Mouse (Mus musculus): Measurements from ENCODE around the gene Strn. TPM values are rescaled to one million over a fixed set of nuclear protein-coding genes. Genes with fewer than 3 reads are reported as not detected.

Strn gene
- total RNA-seq (2021): 10 to 100 TPM; 55.0 to 58.0 TPM
- long read RNA-seq, full-length matches to known transcripts: 25 of 44 reads
- long read RNA-seq, partial matches to known transcripts: 7 of 44 reads
- long read RNA-seq, other reads (novel, unspliced or antisense): 12 of 44 reads

DNA sequence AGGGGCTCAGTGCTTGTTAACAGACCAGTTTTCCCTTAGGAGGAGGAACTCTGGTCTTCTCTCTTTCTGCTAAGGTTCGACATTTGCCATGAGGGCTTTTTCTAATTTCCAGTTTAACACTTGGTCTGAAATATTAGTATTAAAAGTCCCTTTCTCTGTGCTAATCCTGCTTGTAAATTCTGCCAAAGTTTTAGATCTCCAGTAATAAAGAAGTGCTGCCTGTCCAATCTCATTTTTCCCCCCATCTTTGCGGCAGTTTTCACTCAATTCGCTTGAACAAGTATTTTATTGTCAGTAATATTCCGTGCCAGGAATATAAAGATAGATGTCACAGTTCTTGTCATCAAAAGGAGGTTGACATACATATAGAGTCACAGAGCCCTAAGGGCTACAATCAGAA lies at the start of gene Strn:
TSS of gene Strn (minus strand) at position 101 of the 400 bp plus-strand sequence.
- no peak for DNase-seq (ENCODE audit: low spot score in 2 of 2)

- DNase-seq (ENCODE audit: low spot score in 2 of 2): no peak
Measured at GRCm38 (mm10) chr17:78778765-78779164, 41.8 kb upstream of the Strn start.

DNA sequence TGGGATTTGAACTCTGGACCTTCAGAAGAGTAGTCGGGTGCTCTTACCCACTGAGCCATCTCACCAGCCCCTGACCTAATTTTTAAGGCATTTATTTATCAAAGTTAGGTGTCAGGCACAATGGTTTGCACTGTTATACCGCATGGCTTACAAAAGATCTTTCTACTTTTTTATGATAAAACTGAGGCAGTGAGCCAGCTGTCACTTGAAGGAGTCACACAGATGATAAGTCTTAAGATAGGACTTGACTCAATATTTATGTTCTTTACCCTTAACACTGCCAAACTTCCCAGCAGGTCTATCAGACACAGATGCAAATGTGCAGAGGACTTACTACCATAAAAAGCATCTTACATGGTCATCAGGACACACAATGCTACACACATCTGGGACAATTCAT lies 35.3 kb upstream of the Strn start:
- DNase-seq (ENCODE audit: low spot score in 2 of 2): no peak

GRCm38 (mm10) chr17:78770932-78771331 lies 33.9 kb upstream of the Strn start:
- DNase-seq (ENCODE audit: low spot score in 2 of 2): no peak

- no peak for DNase-seq (ENCODE audit: low spot score in 2 of 2)
Measured at GRCm38 (mm10) chr17:78769341-78769740, 32.3 kb upstream of the Strn start.

- no peak for DNase-seq (ENCODE audit: low spot score in 2 of 2)
Measured at GRCm38 (mm10) chr17:78768937-78769336, 31.9 kb upstream of the Strn start.

DNA sequence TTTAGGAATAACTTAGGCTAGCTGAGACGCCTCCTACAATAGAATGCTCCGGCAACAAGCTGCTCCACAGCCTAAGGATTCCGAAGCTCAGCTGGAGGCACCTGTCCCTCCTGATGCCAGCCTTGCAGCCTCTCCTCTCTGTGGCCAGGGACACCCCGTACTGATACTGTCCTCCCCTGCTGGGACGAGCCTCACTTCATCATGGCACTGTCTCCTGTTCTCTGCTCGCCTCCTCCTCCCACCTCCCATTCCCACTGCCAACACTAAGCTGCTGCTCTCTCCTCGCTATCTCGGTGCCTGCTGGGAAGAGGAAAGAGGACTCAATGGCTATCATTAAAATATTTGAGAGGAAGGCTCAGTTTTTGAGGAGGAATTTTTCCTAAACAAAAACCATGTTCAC lies 30.6 kb upstream of the Strn start:
- peak; percentile 28 to 61 for DNase-seq (ENCODE audit: low spot score in 2 of 2)

GRCm38 (mm10) chr17:78766084-78766483 lies 29.1 kb upstream of the Strn start:
- DNase-seq (ENCODE audit: low spot score in 2 of 2): no peak

- DNase-seq (ENCODE audit: low spot score in 2 of 2): no peak
Measured at GRCm38 (mm10) chr17:78763272-78763671, 26.3 kb upstream of the Strn start.

DNA sequence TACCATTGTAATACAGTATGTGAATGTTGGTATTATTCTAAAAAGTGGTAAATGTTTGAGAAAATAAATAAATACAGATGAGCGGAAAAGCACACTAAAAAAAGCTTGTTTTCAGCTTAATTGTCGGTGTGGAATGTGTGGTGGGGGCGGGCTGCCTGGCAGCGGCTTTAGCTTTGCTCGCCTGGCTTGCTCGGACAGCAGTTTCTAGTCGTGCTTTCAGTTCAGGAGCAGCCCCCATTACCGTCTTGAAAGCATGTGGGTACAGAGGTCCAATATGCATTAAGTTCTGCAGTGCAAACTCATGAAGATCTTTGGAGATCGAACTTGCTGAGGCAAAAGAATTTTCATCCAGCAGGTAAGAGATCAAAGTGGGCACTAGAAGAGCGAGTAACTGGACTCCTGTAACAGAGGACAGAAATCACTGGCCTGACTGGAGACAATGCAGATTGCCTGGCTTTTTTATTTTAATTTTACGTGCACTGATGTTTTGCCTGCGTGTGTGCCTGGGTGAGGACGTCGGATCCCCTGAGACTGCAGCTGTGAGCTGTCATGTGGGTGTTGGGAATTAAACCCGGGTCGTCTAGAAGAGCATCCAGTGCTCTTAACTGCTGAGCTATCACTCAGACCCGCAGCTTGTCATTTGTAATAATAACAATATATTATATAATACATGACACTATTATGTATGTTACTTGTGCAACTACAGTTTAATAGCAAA lies 16.1 kb upstream of the Strn start:
- no peak for DNase-seq (ENCODE audit: low spot score in 2 of 2)

- DNase-seq (ENCODE audit: low spot score in 2 of 2): no peak
Measured at GRCm38 (mm10) chr17:78752064-78752463, 15.1 kb upstream of the Strn start.

DNA sequence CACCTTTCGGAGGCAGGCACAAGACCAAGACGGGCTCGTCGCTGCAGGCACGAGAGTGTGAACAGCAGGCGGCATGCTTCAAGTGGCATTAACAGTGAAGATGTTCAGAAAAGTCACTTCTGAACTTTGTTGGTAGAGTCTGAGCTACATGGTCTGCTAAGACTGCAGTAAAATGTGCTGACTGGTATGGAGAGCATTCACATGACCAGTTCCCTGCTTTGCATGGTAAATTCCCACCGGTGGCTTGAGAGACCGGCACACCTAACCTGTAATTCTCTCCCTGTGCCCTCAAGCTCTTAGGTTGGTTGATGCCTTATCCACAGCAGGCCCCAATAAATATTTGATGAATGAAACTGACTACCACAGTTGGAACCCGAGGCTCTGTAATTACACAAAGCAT lies 11.4 kb upstream of the Strn start:
- DNase-seq (ENCODE audit: low spot score in 2 of 2): no peak

- DNase-seq (ENCODE audit: low spot score in 2 of 2): no peak
Measured at GRCm38 (mm10) chr17:78738416-78738815, 1.4 kb upstream of the Strn start.

GRCm38 (mm10) chr17:78737771-78738170 lies 775 bp upstream of the Strn start:
- no peak for DNase-seq (ENCODE audit: low spot score in 2 of 2)

DNA sequence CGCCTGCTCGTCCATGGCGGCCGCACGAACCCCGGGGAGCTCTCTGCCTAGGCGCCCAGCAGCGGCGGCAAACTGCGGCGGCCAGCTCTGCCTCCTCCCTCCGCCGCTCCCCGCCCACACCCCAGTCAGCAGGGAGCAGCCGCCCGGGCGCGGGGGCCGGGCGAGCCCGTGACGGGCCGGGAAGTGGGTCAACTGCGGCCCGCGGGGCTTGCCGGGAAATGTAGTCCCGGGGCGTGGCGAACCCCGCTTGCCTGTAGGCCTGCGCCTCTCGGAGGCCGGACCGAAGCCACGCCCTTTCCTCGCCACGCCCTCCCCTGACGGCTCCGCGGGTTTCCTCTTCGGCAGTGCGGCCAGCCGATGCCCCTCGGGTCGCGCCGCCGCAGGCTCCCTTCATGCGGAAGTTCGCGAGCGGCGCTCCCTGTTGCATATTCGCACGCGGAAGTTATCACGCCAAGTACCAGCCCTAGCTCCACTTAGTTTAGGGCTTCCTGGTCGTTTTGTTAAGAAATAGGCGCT lies 465 bp downstream of the Strn start:
- DNase-seq (ENCODE audit: low spot score in 2 of 2): peak; percentile 99

DNA sequence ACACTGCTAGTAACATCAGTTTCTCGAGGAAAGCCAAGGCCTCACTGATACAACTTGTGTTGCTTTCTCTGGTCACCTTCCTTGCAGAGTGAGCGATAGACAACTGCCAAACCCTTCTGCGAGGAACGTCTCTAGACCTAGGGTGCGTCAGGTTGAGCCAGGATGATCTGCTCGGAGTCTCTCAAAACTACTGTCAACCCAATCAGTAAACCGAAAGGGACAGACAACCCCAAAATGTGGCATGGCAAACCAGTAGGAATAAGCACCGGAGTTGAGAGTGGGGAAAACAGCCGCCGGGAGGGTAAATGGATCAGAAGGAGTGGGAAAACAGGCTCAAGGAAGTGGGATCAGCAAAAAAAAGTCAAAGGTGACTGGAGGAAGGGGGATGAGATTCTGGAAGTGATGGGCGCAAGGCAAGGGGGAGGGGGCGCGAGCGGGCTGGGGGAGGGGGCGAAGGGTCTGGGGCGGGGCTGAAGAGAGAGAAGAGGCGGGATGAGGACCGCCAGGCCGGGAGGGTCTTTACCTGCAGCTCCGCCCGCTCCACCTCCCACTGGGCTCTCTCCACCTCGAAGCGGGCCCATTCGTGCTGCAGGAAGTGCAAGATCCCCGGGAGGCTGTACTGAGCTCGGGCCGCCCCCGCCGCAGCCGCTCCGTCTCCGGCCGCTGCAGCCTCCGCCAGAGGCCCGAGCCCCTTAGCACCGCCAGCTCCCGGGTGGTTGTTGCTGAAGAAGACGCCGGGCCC lies 1.1 kb downstream of the Strn start:
- DNase-seq (ENCODE audit: low spot score in 2 of 2): no peak

DNA sequence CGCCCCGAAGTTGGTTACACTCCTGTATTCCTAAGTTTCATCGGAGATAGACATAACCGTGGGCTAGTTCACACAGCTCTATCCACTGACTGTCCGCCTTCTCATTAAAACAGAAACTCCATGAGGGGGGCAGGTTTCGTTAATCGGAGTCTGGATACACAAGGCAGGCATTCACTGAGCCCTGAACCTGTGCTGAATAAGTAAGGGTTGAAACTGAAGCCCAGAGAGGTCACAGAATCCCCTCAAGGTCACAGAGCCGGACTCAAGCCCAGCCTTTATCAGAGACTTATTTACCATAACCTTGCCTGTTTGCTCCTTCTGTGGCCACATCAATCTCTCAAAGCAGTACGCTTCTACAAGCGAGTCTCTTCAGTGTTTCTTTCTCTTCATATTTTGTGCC lies 2.2 kb downstream of the Strn start:
- no peak for DNase-seq (ENCODE audit: low spot score in 2 of 2)

DNA sequence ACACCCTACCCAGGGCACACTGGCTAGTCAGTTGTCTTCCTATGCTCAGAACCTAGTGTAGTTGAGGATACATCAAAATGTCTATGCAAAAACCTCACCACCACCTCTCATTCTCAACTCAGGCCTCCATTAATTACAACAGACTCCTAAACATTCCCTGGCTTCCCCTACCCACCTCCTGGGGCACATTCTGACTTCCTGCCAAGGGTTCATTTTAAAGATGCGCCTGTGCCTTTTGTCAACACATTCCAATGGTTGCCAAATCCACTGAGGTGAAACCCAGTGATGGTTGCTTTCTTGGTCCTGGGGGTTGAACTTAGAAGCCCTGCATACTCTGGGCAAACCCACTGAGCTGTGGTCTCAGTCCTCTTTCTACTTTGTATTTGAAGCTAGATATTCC lies 4.9 kb downstream of the Strn start:
- no peak for DNase-seq (ENCODE audit: low spot score in 2 of 2)

DNA sequence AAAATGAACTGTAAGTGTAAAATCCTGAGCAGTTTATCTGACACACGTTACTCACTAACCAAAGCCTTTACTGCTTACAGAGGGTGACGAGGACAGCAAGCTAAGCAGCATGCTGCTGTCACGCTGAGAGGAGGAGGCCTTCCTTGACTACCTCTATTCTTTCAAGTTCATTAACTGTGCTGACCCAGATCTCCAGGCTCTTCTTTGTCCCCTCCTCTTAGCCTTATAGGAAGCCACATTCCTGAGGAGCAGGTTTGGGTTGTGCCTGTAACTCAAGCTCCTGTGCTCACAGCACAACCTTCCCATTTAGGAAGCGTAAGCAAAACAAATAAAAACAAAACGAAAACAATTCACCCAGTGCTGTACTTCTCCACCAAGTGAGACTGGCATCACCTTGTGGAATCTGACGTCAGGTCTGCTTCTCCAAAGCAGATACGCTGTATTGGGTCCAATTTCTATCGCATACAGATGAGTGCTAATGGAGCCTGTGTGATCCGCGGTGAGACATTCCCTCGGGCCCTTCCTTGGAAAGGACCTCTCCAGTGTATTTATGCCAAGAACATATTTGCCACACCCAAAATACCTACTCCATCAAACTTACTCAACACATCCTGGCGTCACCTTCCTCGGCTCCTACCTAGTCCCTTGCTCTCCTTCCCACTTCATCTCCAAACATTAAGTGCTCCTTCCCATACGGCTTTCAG lies 10.1 kb downstream of the Strn start:
- no peak for DNase-seq (ENCODE audit: low spot score in 2 of 2)

DNA sequence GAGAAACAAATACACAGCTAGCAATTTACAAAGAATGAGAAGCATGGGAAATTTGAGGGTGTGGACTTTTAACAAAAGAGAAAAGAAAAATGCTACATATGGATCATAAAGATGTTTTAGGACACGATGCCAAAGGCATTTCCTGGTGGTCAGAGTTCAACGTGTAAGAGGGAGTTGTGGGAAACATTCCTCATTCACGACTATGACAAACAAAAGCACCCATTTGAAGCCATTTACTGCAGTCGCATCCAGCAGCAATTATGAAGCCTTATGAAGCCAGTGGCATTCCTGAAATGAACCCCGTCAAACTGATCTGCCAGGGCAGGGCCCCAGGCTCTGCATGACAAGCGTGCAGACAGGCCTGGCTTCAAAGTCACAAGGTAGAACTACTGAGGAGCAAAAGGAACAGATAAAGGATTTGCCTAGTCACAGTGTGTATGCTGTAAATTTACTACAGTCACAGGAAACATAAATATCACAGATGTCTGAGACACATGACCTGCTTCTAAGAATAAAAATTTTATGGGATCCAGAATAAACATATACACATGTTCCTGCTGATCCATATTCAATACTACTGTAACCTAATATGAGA lies 12.4 kb downstream of the Strn start:
- no peak for DNase-seq (ENCODE audit: low spot score in 2 of 2)

GRCm38 (mm10) chr17:78721690-78722089 lies 15.3 kb downstream of the Strn start:
- DNase-seq (ENCODE audit: low spot score in 2 of 2): no peak
